Mouse (Mus musculus) megakaryocyte, embryonic 14.5 days (primary cell): Measurements from ENCODE around the gene Gabrd. TPM values are rescaled to one million over a fixed set of nuclear protein-coding genes. Genes with fewer than 3 reads are reported as not detected.
"Not testable (repeated sequence)": the region's sequence is repeated elsewhere in the genome, so short reads cannot be mapped to it uniquely, and the experiment has no call there.

ENCODE experiments used
- H3K27me3 ChIP-seq: replicated peaks from 2 replicates; pipeline ENCODE3; 2012; ENCODE audit warnings: inconsistent platforms
- H3K36me3 ChIP-seq: replicated peaks from 2 replicates; pipeline ENCODE3; 2012; ENCODE audit warnings: low read length, inconsistent platforms, mixed read lengths
- H3K4me1 ChIP-seq: 2 replicates; pipeline ENCODE4 v1.6.1; 2012; ENCODE audit warnings: inconsistent platforms
- H3K4me3 ChIP-seq: replicated peaks from 2 replicates; pipeline ENCODE3; 2012; ENCODE audit warnings: moderate library complexity, mild to moderate bottlenecking, inconsistent platforms
- H3K9me3 ChIP-seq: 2 replicates; pipeline ENCODE4 v1.6.1; 2012; ENCODE audit warnings: inconsistent platforms
- FLI1 ChIP-seq: IDR thresholded peaks from 2 replicates; pipeline ENCODE4 v1.6.1; 2012; ENCODE audit warnings: low read length, inconsistent platforms, mixed read lengths
- GATA1 ChIP-seq: IDR thresholded peaks from 3 replicates; pipeline ENCODE4 v1.6.1; 2012; ENCODE audit warnings: mixed read lengths, low read length, inconsistent platforms, borderline replicate concordance
- polyA plus RNA-seq: library from polyadenylated mRNA; stranded (reverse); fragments of >175 nt; gene quantifications from 2 replicates; pipeline ENCODE4 v1.2.3, GENCODE M21; 2012; ENCODE audit warnings: low replicate concordance; ENCODE audit not compliant: insufficient read depth

The Gabrd gene
- polyA plus RNA-seq: not detected in 2 replicates

- Histone ChIP-seq H3K36me3 (no peaks in the 10 kb centered on the region), H3K27me3 (peaks cover 79% of the 10 kb centered on the region), H3K4me1 (peaks cover 7% of the 10 kb centered on the region), H3K9me3 (0 out of 2 replicates have a peak, but pooled peaks cover 9% of the 10 kb centered on the region), H3K4me3 (peak within 1 kb of the TSS; percentile 65)
- TF ChIP-seq FLI1: no peak
- no peak for TF ChIP-seq GATA1
Measured at GRCm38 (mm10) chr4:155397511-155398221, at the start of gene Gabrd. Gene Gabrd (minus strand): TSS chr4:155398112.

- TF ChIP-seq FLI1 (no peak), GATA1 (no peak)
- Histone ChIP-seq H3K4me1 (peaks cover 16% of the 10 kb centered on the region), H3K27me3 (peaks cover 49% of the 10 kb centered on the region), H3K36me3 (no peaks in the 10 kb centered on the region), H3K4me3 (no peak overlapping the region), H3K9me3 (no peaks in the 10 kb centered on the region)
Measured at GRCm38 (mm10) chr4:155442808-155443207, 44.9 kb upstream of the Gabrd start.

- Histone ChIP-seq H3K27me3 (peaks cover 67% of the 10 kb centered on the region), H3K36me3 (no peaks in the 10 kb centered on the region), H3K9me3 (peaks cover 6% of the 10 kb centered on the region), H3K4me1 (peaks cover 6% of the 10 kb centered on the region), H3K4me3 (no peak overlapping the region)
- TF ChIP-seq GATA1: no peak
- TF ChIP-seq FLI1: no peak
Measured at GRCm38 (mm10) chr4:155433993-155434392, 36.1 kb upstream of the Gabrd start.

GRCm38 (mm10) chr4:155432358-155432757, 34.4 kb upstream of the Gabrd start:
- TF ChIP-seq GATA1: no peak
- TF ChIP-seq FLI1: no peak
- Histone ChIP-seq H3K36me3 (no peaks in the 10 kb centered on the region), H3K9me3 (peaks cover 6% of the 10 kb centered on the region), H3K4me1 (no peaks in the 10 kb centered on the region; the same call in 1 of the 2 replicates), H3K4me3 (no peak overlapping the region), H3K27me3 (peaks cover 66% of the 10 kb centered on the region)

GRCm38 (mm10) chr4:155429202-155429601, 31.3 kb upstream of the Gabrd start:
- TF ChIP-seq FLI1 (no peak), GATA1 (no peak)
- Histone ChIP-seq H3K4me3 (no peak overlapping the region), H3K9me3 (peaks cover 6% of the 10 kb centered on the region), H3K4me1 (peaks cover 12% of the 10 kb centered on the region), H3K27me3 (peaks cover 68% of the 10 kb centered on the region), H3K36me3 (no peaks in the 10 kb centered on the region)

GRCm38 (mm10) chr4:155428442-155428841, 30.5 kb upstream of the Gabrd start:
- peaks cover 20% of the 10 kb centered on the region for H3K4me1 ChIP-seq
- peaks cover 6% of the 10 kb centered on the region for H3K9me3 ChIP-seq
- TF ChIP-seq FLI1 (no peak), GATA1 (no peak)
- peaks cover 69% of the 10 kb centered on the region for H3K27me3 ChIP-seq
- H3K36me3 ChIP-seq: no peaks in the 10 kb centered on the region
- no peak overlapping the region for H3K4me3 ChIP-seq

GRCm38 (mm10) chr4:155426272-155426671, 28.4 kb upstream of the Gabrd start:
- Histone ChIP-seq H3K36me3 (no peaks in the 10 kb centered on the region), H3K9me3 (peaks cover 6% of the 10 kb centered on the region), H3K4me3 (peak overlapping the region; percentile 29), H3K27me3 (peaks cover 69% of the 10 kb centered on the region), H3K4me1 (peaks cover 27% of the 10 kb centered on the region)
- TF ChIP-seq FLI1 (no peak), GATA1 (no peak)

- no peaks in the 10 kb centered on the region for H3K36me3 ChIP-seq
- peaks cover 73% of the 10 kb centered on the region for H3K27me3 ChIP-seq
- TF ChIP-seq GATA1 (no peak), FLI1 (no peak)
- H3K9me3 ChIP-seq: no peaks in the 10 kb centered on the region
- H3K4me3 ChIP-seq: peak overlapping the region; percentile 19
- peaks cover 27% of the 10 kb centered on the region for H3K4me1 ChIP-seq
Measured at GRCm38 (mm10) chr4:155423988-155424387, 26.1 kb upstream of the Gabrd start.

- peaks cover 64% of the 10 kb centered on the region for H3K27me3 ChIP-seq
- not testable (repeated sequence) for H3K36me3 ChIP-seq, H3K9me3 ChIP-seq, H3K4me3 ChIP-seq
- peaks cover 27% of the 10 kb centered on the region for H3K4me1 ChIP-seq
Measured at GRCm38 (mm10) chr4:155421412-155422370, 23.8 kb upstream of the Gabrd start.

- Histone ChIP-seq H3K4me1 (peaks cover 21% of the 10 kb centered on the region), H3K4me3 (no peak overlapping the region), H3K27me3 (peaks cover 50% of the 10 kb centered on the region), H3K9me3 (no peaks in the 10 kb centered on the region), H3K36me3 (no peaks in the 10 kb centered on the region)
- no peak for TF ChIP-seq FLI1
- TF ChIP-seq GATA1: no peak
Measured at GRCm38 (mm10) chr4:155420137-155420536, 22.2 kb upstream of the Gabrd start.
